Mouse (Mus musculus): Measurements from ENCODE around the gene Ms4a4a.

DNA sequence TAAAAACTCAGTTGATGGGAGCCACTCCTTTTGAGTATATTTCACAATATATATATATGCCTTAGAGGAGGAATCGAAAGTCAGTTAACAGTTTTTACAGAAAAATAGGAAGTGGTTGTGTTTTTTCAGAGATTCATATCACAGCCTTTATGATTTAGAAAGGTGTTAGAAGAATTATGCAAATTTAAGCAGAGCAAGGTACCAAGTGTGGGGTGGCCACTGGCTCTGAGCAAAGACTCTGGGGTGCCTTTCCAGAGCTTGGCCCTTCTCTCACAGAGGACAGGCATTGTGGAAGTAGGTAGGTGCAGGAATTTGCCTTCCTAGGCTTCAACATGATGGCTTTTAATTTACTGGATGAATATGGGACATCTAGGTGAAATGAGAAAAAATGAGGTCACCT is 36.3 kb downstream of the Ms4a4a start:
- no peak for TF ChIP-seq CTCF (IDR thresholded peaks at IDR 0.05)
- no peak for TF ChIP-seq EP300 (IDR thresholded peaks at IDR 0.05)

All from lung, postnatal 0 days (tissue).